Mouse (Mus musculus) intestine, postnatal 0 days (tissue): Measurements from ENCODE around the gene Cd82. TPM values are rescaled to one million over a fixed set of nuclear protein-coding genes. Genes with fewer than 3 reads are reported as not detected.

Experiments used
- ATAC-seq: fragments of 200-750 bp; cut with Nextera tagmentation; 2 replicates; pipeline ENCODE4 v1.8.0; 2017; ENCODE audit warnings: mild to moderate bottlenecking, moderate TSS enrichment, moderate library complexity
- H3K27ac ChIP-seq: fragments of 300-500 bp; sonication (generic); 2 replicates; pipeline ENCODE4 v1.5.1; 2014; ENCODE audit warnings: mild to moderate bottlenecking, low read depth, low read length, moderate library complexity
- H3K27me3 ChIP-seq: fragments of 300-500 bp; sonication (generic); replicated peaks from 2 replicates; pipeline ENCODE4 v1.6.1; 2014; ENCODE audit warnings: low read length, mixed read lengths; ENCODE audit not compliant: control insufficient read depth, insufficient read depth
- H3K36me3 ChIP-seq: fragments of 300-500 bp; sonication (generic); 2 replicates; pipeline ENCODE4 v1.6.1; 2014; ENCODE audit warnings: mild to moderate bottlenecking, moderate library complexity; ENCODE audit not compliant: control insufficient read depth, insufficient read depth
- H3K4me1 ChIP-seq: fragments of 300-500 bp; sonication (generic); replicated peaks from 2 replicates; pipeline ENCODE4 v1.6.1; 2014; ENCODE audit warnings: antibody characterized with exemption, low read length, mixed read lengths; ENCODE audit not compliant: control insufficient read depth, insufficient read depth
- H3K4me2 ChIP-seq: fragments of 300-500 bp; sonication (generic); replicated peaks from 2 replicates; pipeline ENCODE4 v1.6.1; 2014; ENCODE audit warnings: low read depth, mild to moderate bottlenecking, moderate library complexity
- H3K4me3 ChIP-seq: fragments of 300-500 bp; sonication (generic); 2 replicates; pipeline ENCODE4 v1.5.1; 2014; ENCODE audit warnings: low read depth, low read length
- H3K9ac ChIP-seq: fragments of 300-500 bp; sonication (generic); 2 replicates; pipeline ENCODE4 v1.6.1; 2014; ENCODE audit warnings: mild to moderate bottlenecking, low read depth, low read length
- H3K9me3 ChIP-seq: fragments of 300-500 bp; sonication (generic); 2 replicates; pipeline ENCODE4 v1.6.1; 2016; ENCODE audit warnings: mixed run types; ENCODE audit not compliant: control insufficient read depth
- CTCF ChIP-seq: sonication (generic); IDR thresholded peaks from 2 replicates; pipeline ENCODE4 v1.5.1; 2016; ENCODE audit warnings: low read depth, mild to moderate bottlenecking, control low read depth, antibody characterized with exemption, moderate library complexity
- WGBS: fragments of 180-500 bp; shearing (Covaris S2); extraction: QIAGEN DNeasy Blood & Tissue Kit; methylation state at CpG from one replicate; pipeline ENCODE4 v1.1.7; 2014; 5-methylcytosine and 5-hydroxymethylcytosine counted together
- polyA plus RNA-seq: library from polyadenylated mRNA; unstranded; fragments of >200 nt; fragmentation: Nextera tagmentation; extraction: Ambion mirVana; gene quantifications from 2 replicates; pipeline ENCODE4 v1.2.1, GENCODE M21; 2015

The Cd82 gene
- polyA plus RNA-seq, 1 experiment from 2014 or later: 184 TPM

DNA sequence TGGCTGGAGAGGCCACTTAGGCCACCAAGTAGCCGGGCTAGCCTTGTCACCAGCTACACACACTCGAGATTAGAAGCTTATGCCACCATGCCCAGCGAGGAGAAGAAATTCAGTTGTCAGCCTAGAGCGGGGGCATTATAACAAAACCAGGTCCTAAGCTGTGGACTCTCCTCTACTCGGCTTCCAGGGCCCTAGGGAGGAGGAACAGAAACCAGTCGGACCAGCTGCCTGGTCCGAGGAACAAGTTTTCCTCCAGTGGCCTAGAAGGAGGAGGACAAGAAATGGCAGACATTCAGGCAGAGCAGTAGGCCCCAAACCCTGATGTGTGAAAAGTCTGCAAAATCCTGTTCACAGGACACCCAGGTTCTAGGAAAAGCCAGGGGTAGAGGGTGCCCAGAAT lies 12.2 kb downstream of the Cd82 start:
- 54% methylated on average over 7 of the region's 7 CpGs for WGBS
- no peaks in the 10 kb centered on the region for H3K36me3 ChIP-seq
- no peak overlapping the region for H3K4me3 ChIP-seq
- peaks cover 38% of the 10 kb centered on the region for H3K4me1 ChIP-seq
- no peak for TF ChIP-seq CTCF
- H3K27ac ChIP-seq: peak overlapping the region; percentile 64; the same call in 1 of the 2 replicates
- no peak overlapping the region for H3K9ac ChIP-seq
- H3K9me3 ChIP-seq: no peaks in the 10 kb centered on the region
- H3K27me3 ChIP-seq: no peaks in the 10 kb centered on the region
- ATAC-seq: no peak
- H3K4me2 ChIP-seq: 0 out of 2 replicates have a peak overlapping the region, but pooled peaks have one; percentile 3

DNA sequence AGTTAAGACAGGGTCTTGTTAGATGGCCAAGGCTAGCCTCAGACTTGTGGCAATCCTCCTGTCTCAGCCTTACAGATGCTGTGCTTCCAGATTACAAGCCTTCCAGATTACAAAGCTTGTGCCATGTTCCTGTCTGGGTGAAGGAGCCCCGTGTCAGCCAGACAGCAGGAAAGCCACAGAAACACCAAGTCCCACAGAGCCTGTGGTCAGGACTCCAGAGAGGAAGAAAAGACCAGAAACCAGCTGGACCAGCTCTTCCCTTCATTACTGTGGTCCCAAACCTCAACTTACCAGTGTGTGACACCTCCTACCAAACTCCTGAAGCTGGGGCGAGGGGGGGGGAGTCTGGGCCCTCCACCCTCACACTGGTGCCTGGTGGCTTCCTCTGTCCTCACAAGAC lies 13.3 kb downstream of the Cd82 start:
- Histone ChIP-seq H3K36me3 (no peaks in the 10 kb centered on the region), H3K4me3 (no peak overlapping the region), H3K9me3 (no peaks in the 10 kb centered on the region), H3K4me1 (peaks cover 33% of the 10 kb centered on the region), H3K4me2 (no peak overlapping the region), H3K9ac (no peak overlapping the region), H3K27ac (no peak overlapping the region), H3K27me3 (no peaks in the 10 kb centered on the region)
- ATAC-seq: no peak
- WGBS: 81% methylated on average over 2 of the region's 2 CpGs
- no peak for TF ChIP-seq CTCF

DNA sequence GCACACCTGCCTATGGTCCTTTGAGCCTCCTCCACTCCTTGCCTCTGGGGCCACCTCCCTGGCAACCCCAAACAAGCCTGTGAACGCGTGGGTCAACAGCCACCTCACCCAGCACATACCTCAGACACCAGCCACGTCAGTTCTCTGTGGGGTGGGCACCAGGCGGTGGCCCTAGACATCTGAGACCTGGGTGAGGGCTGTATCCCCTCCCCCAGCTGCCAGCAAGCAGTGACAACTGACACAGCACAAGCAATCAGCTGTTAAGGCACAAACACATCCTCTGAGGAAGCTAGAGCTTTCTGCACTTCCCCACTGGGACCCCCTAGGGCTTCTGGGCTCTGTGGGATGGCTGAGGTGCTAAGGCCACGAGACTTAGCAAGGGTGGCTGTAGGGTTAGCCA lies 14.2 kb downstream of the Cd82 start:
- peaks cover 30% of the 10 kb centered on the region for H3K4me1 ChIP-seq
- ATAC-seq: no peak
- no peak for TF ChIP-seq CTCF
- no peaks in the 10 kb centered on the region for H3K36me3 ChIP-seq
- H3K27ac ChIP-seq: no peak overlapping the region
- no peak overlapping the region for H3K4me3 ChIP-seq
- H3K27me3 ChIP-seq: no peaks in the 10 kb centered on the region
- no peak overlapping the region for H3K9ac ChIP-seq
- no peak overlapping the region for H3K4me2 ChIP-seq
- WGBS: 62% methylated on average over 5 of the region's 5 CpGs
- H3K9me3 ChIP-seq: no peaks in the 10 kb centered on the region

DNA sequence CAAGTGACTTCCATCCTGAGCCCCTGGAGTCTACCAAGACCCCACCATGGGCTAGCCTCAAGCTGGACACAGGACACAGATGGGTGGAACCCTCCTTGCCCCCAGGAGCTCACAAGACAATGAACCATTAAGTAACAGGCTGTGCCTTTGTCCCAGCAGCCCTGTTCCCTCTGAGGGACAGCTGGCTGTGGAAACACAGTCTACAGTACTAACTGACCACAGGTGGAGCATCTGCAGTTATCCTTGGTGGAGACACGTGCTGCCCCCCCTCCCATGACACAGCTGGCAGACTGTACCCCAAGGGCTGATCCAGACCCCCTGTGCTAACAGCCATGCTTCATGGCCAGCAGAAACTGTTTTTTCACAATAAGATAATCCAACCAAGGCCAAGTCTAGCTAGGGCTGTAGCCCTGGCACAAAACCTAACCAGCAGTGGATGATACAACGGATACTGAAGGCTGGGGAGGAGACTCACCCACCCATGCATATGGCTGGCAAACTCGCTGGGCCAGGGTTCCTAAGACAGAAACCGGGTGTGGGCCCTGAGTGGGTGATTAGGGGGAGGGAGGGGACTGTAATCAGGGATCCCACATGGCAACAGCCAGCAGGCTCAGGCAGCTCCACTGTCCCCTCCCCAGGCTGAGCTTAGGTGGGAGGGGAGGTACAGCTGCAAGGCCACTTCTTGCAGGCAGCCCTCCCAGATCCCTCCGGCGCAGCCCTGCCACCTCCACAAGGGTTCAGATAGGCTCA lies 15.3 kb downstream of the Cd82 start:
- H3K4me3 ChIP-seq: no peak overlapping the region
- no peak overlapping the region for H3K9ac ChIP-seq
- WGBS: 62% methylated on average over 6 of the region's 6 CpGs
- H3K4me1 ChIP-seq: peaks cover 29% of the 10 kb centered on the region
- H3K27ac ChIP-seq: peak overlapping the region; percentile 80; the same call in 1 of the 2 replicates
- no peaks in the 10 kb centered on the region for H3K27me3 ChIP-seq
- TF ChIP-seq CTCF: no peak
- ATAC-seq: no peak
- H3K9me3 ChIP-seq: no peaks in the 10 kb centered on the region
- H3K4me2 ChIP-seq: no peak overlapping the region
- 0 out of 2 replicates have a peak, but pooled peaks cover 4% of the 10 kb centered on the region for H3K36me3 ChIP-seq

DNA sequence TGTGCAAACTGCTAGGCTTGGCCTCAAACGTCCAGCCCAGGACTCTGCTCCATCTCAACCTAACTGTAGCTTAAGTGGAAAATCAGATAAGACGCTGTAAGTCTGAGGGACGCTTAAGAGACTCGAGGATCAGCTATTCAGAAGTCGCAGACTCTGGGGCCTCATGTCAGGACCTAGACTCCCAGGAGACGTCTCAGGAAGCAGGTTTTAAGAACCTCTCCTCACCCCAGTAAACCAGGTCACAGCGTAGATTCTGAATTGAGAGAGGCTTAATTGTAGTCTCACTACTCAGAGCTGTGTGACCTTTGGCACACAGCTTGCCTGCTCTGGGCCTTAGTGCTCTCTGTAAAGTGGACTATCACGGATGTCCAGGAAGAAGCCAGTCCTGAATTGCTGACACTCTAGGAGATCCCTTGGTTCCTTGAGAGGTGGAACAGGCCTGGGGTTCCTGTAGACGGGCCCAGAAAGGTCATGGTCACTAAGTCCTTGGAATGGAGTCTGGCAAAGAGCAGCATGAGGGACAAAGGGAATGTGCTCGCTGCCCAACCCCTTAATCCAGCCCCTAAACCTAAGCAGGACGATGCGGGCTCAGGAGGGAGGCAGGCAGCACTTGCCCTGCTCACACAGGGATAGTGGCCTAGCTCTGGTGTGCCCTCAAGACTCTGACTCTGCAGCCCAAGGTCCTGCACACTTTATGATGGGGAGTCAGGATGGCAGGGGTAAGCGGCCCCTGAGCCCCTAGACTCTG lies 16.2 kb downstream of the Cd82 start:
- WGBS: 52% methylated on average over 13 of the region's 13 CpGs
- no peak for ATAC-seq
- H3K36me3 ChIP-seq: 0 out of 2 replicates have a peak, but pooled peaks cover 5% of the 10 kb centered on the region
- no peak overlapping the region for H3K4me3 ChIP-seq
- peak overlapping the region; percentile 80 for H3K27ac ChIP-seq
- no peak overlapping the region for H3K4me2 ChIP-seq
- H3K9me3 ChIP-seq: no peaks in the 10 kb centered on the region
- peaks cover 23% of the 10 kb centered on the region for H3K4me1 ChIP-seq
- no peaks in the 10 kb centered on the region for H3K27me3 ChIP-seq
- TF ChIP-seq CTCF: no peak
- H3K9ac ChIP-seq: no peak overlapping the region

DNA sequence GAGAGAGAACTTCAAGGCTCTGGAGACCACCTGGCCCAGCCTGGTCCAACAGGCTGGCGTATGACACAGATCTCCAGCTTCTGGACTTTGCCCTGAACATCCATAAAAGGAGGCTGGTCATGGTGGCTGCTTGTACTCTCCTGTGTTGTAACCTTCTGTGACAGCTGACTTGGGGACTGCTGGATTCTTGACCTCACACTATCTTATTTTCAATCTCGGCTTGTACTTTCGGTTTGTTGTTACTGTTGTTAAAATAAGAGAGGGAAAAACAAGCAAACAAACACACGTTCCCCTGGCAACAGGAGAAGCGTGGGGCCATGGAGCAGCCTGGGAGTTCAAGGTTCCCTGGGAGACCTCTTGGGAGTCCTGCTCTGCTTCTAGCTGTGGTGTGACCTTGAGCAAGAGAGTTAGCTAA lies 17.7 kb downstream of the Cd82 start:
- Histone ChIP-seq H3K4me2 (0 out of 2 replicates have a peak overlapping the region, but pooled peaks have one; percentile 35), H3K27ac (peak overlapping the region; percentile 80), H3K4me1 (peaks cover 8% of the 10 kb centered on the region; the same call in 1 of the 2 replicates), H3K4me3 (no peak overlapping the region), H3K9me3 (no peaks in the 10 kb centered on the region), H3K36me3 (peaks cover 13% of the 10 kb centered on the region; the same call in 1 of the 2 replicates), H3K9ac (no peak overlapping the region), H3K27me3 (no peaks in the 10 kb centered on the region)
- ATAC-seq: peak; percentile 93
- WGBS: 37% methylated on average over 5 of the region's 5 CpGs
- TF ChIP-seq CTCF: no peak
